Comparison of ENCODE assay signal across 8 mouse cellular contexts in genomic region chr14:115040091-115040571, GRCm38 (mm10). TPM values are rescaled to one million over a fixed set of nuclear protein-coding genes. Genes with fewer than 3 reads are reported as not detected.
DNase-seq lines count a peak whose midpoint lies in the region; ATAC-seq and TF ChIP-seq lines count a peak whose summit lies in the region.

No protein-coding gene starts in this region.

- peaks cover 30% of the 10 kb centered on the region for H3K79me3 ChIP-seq in C2C12 (ENCODE audit: low read depth)

- no peak for TF ChIP-seq EP300 in liver, embryonic 14.5 days (IDR thresholded peaks at IDR 0.05; ENCODE audit: low read depth)

- H3K79me2 ChIP-seq in C2C12 (ENCODE audit: control insufficient read depth, insufficient read depth), result peaks cover 41% of the 10 kb centered on the region

- DNase-seq in heart, postnatal 25 days (ENCODE audit: low spot score), result no peak
- DNase-seq in brain, embryonic 14.5 days (ENCODE audit: low read depth), result peak; percentile 72
- DNase-seq in liver, embryonic 14.5 days (ENCODE audit: low read depth in 3 of 3, low spot score in 3 of 3), result peak in 2 of 3 experiments; percentile 22 to 62
- peak; percentile 44 for DNase-seq in splenic B cell, adult 2 months (ENCODE audit: low read depth, low spot score)
- DNase-seq in thymus, adult 18-20 months, result no peak

- H3K4me3 ChIP-seq in heart, embryonic 12.5 days, result peak overlapping the region; percentile 91
- H3K4me3 ChIP-seq in C2C12 (ENCODE audit: insufficient read depth, poor library complexity, severe bottlenecking), result peak overlapping the region; percentile 14
- H3K4me3 ChIP-seq in liver, embryonic 14.5 days (ENCODE audit: insufficient read depth in 1 of 2, low read depth in 2 of 2, low read length in 2 of 2), result peak overlapping the region; percentile 41 to 91

- H3K27me3 ChIP-seq in heart, embryonic 12.5 days (replicated peaks), result no peaks in the 10 kb centered on the region
- H3K27me3 ChIP-seq in C2C12 (ENCODE audit: control insufficient read depth, insufficient read depth, insufficient read length), result no peaks in the 10 kb centered on the region
- no peaks in the 10 kb centered on the region; the same call in 1 of the 2 replicates for H3K27me3 ChIP-seq in liver, embryonic 14.5 days (ENCODE audit: control insufficient read depth, insufficient read depth, low read length)
- H3K27me3 ChIP-seq in splenic B cell, adult 2 months (ENCODE audit: control insufficient read depth, insufficient read depth, low read length, poor library complexity, severe bottlenecking), result no peaks in the 10 kb centered on the region

- peak overlapping the region; percentile 84 for H3K4me2 ChIP-seq in heart, embryonic 12.5 days
- H3K4me2 ChIP-seq in liver, embryonic 14.5 days (ENCODE audit: low read depth), result peak overlapping the region; percentile 87

- ATAC-seq in heart, embryonic 12.5 days (ENCODE audit: insufficient number of reproducible peaks, low FRiP score), result peak; percentile 45; the same call in 1 of the 2 replicates
- 0 out of 2 replicates have a peak, but pooled peaks have one; percentile 8 for ATAC-seq in granulocyte monocyte progenitor cell, adult 5-6 weeks (replicated peaks; ENCODE audit: poor library complexity, severe bottlenecking)
- peak; percentile 44 for ATAC-seq in liver, embryonic 14.5 days (ENCODE audit: insufficient read depth)

- H3K27ac ChIP-seq in heart, embryonic 12.5 days (ENCODE audit: poor library complexity, severe bottlenecking), result peak overlapping the region; percentile 97
- peak overlapping the region; percentile 50; the same call in 1 of the 2 replicates for H3K27ac ChIP-seq in liver, embryonic 14.5 days

- WGBS in heart, embryonic 12.5 days, result 2% methylated on average over 30 of the region's 30 CpGs
- under 1% methylated on average over 30 of the region's 30 CpGs for WGBS in liver, embryonic 14.5 days (ENCODE audit: insufficient replicate concordance)

- TF ChIP-seq POLR2A in brain, embryonic 14.5 days (IDR thresholded peaks at IDR 0.05; ENCODE audit: borderline replicate concordance, extremely low read depth, insufficient read depth, insufficient read length, poor library complexity, severe bottlenecking), result no peak

- peaks cover 16% of the 10 kb centered on the region for H3K36me3 ChIP-seq in heart, embryonic 12.5 days
- H3K36me3 ChIP-seq in C2C12 (ENCODE audit: control insufficient read depth, insufficient read depth), result peaks cover 30% of the 10 kb centered on the region
- H3K36me3 ChIP-seq in liver, embryonic 14.5 days (replicated peaks; ENCODE audit: control insufficient read depth, insufficient read depth, low read depth), result peaks cover 21% of the 10 kb centered on the region
- H3K36me3 ChIP-seq in splenic B cell, adult 2 months (ENCODE audit: control insufficient read depth, insufficient read depth, low read length, poor library complexity, severe bottlenecking), result peaks cover 2% of the 10 kb centered on the region; the same call in 1 of the 2 replicates

- peak overlapping the region; percentile 100 for H3K9ac ChIP-seq in heart, embryonic 12.5 days
- peak overlapping the region; percentile 93 for H3K9ac ChIP-seq in liver, embryonic 14.5 days (replicated peaks)

- intact Hi-C loops in heart, postnatal 25 days (cut with DNase I), result loop anchor here (5.0 kb wide), 2 partner anchors 88 to 183 kb away; no protein-coding TSS in a partner anchor

- peaks cover 18% of the 10 kb centered on the region for H3K4me1 ChIP-seq in heart, embryonic 12.5 days (replicated peaks)
- H3K4me1 ChIP-seq in liver, embryonic 14.5 days (replicated peaks; ENCODE audit: control insufficient read depth in 2 of 2, insufficient read depth in 2 of 2, low read length in 1 of 2), result peaks cover 2 to 8% of the 10 kb centered on the region in 2 experiments

- no peaks in the 10 kb centered on the region for H3K9me3 ChIP-seq in heart, embryonic 12.5 days (replicated peaks)
- H3K9me3 ChIP-seq in liver, embryonic 14.5 days (ENCODE audit: control insufficient read depth, low read length), result no peaks in the 10 kb centered on the region

- no peak for TF ChIP-seq CTCF in C2C12 (IDR thresholded peaks at IDR 0.05; ENCODE audit: control insufficient read depth, insufficient read depth, insufficient read length)
- no peak for TF ChIP-seq CTCF in brain, embryonic 14.5 days (IDR thresholded peaks at IDR 0.05; ENCODE audit: borderline replicate concordance, extremely low read depth, insufficient read depth, insufficient read length)
- no peak for TF ChIP-seq CTCF in liver, embryonic 14.5 days (IDR thresholded peaks at IDR 0.05; ENCODE audit: low read depth)

- H3ac ChIP-seq in C2C12 (ENCODE audit: control insufficient read depth, insufficient read length, low read depth), result peak overlapping the region; percentile 62

TF ChIP-seq in C2C12, 6 proteins besides CTCF, POLR2A, EP300 and RAD21:
- TF ChIP-seq MYOD1 (IDR thresholded peaks at IDR 0.05; ENCODE audit: control insufficient read depth, insufficient read length, low read depth) (no peak), CEBPB (IDR thresholded peaks at IDR 0.05; ENCODE audit: low read depth) (no peak), USF1 (IDR thresholded peaks at IDR 0.05; ENCODE audit: low read depth) (no peak), MAX (IDR thresholded peaks at IDR 0.05) (peak; percentile 8)

RNA-seq across cellular contexts. Expression of gene Gpc5, which starts 51.9 kb away (rescaled TPM):
- 0.53 and 0.57 TPM in 2 replicates for polyA plus RNA-seq in heart, embryonic 12.5 days (2016; fragmentation: Nextera tagmentation; extraction: Ambion mirVana)
- not detected for total RNA-seq in heart, postnatal 25 days (2021)
- polyA plus RNA-seq in C2C12 (2012; fragmentation: generic; extraction: Trizol), result not detected
- polyA plus RNA-seq in brain, embryonic 14.5 days (2012; rRNA removed), result 1.7 and 3.2 TPM in 2 replicates
- total RNA-seq in granulocyte monocyte progenitor cell, adult 5-6 weeks (2014; fragmentation: Nextera tagmentation), result not detected in 2 replicates
- not detected in 2 replicates for total RNA-seq in granulocyte monocyte progenitor cell, adult 5-6 weeks (2017)
- polyA plus RNA-seq in liver, embryonic 14.5 days (2012; rRNA removed), result 0.02 TPM in 1 of 2 replicates, not detected in the other
- 0.05 and 0.08 TPM in 2 replicates for polyA plus RNA-seq in liver, embryonic 14.5 days (2014; fragmentation: Nextera tagmentation; extraction: Ambion mirVana)

Comparison
In these comparisons a context has a peak if more than half of its experiments do, and no peak if none do; other contexts are left out.
1. H3K4me3 ChIP-seq: peak in every context shown above with its lines; median percentile 91 in heart, embryonic 12.5 days; 66 in liver, embryonic 14.5 days; 14 in C2C12.
2. DNase-seq: peak in brain, embryonic 14.5 days (single experiment), liver, embryonic 14.5 days (2 of 3) and splenic B cell, adult 2 months (single experiment); none in heart, postnatal 25 days (single experiment) and thymus, adult 18-20 months (0 of 2).
3. Peak in every context shown above with its lines, with median percentiles within 50 percentile points of each other: ATAC-seq.